Mouse (Mus musculus) right cerebral cortex, postnatal 36 days (tissue): Measurements from ENCODE around the gene Cdk2ap2.

Experiments used
- DNase-seq, 2 experiments: peaks; one replicate each; pipeline ENCODE4 v3.0.0; 2022; ENCODE audit warnings: low spot score in 2 of 2, mixed read lengths in 1 of 2

The Cdk2ap2 gene

DNA sequence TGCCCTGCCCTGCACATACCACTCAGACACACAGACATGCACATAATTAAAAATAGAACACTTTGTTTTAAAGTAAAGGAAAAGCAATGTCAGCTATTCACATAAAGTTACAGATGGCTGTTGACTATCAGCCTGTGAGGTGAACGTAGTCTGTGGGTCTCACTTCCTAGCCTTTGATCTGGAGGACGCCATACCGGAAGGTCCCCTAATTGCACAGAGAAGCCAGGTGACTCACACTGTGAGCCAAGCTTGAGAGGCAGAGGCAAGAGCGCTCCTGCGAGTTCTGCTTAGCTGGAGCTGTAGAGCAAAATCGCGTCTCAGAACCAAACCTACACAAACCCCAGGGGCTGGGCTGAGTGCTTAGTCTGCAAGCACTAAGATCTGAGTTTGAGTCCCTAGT is 3.2 kb upstream of the Cdk2ap2 start:
- no peak for DNase-seq

GRCm38 (mm10) chr19:4094348-4094747 is 2.6 kb upstream of the Cdk2ap2 start:
- DNase-seq, result no peak

DNA sequence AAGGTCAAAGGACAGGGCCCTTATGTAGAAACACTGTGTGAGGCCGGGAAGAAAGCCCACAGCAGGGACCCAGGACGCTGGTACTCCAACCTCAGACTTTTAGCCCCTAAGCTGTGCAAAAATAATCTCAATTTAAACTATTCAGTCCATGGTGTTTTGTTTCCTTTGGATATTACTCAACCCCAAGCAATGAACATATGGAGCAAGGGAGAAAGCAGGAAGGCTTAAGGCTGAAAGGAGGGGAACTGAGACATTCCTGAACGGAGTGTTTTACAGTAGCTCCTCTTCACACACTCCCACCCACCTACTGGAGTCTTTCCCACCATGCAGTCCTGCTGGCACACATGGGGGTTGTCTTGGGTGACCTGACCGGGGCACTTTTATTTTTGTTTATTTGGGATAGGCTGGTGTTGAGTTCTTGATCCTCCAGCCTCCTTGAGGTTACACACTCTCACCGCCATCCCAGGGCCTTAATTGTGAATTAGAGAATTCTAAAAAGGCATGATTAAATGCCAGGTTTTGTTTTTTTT is 2.1 kb upstream of the Cdk2ap2 start:
- no peak for DNase-seq

- DNase-seq, result no peak
Observed at GRCm38 (mm10) chr19:4095802-4096201, 1.2 kb upstream of the Cdk2ap2 start.

DNA sequence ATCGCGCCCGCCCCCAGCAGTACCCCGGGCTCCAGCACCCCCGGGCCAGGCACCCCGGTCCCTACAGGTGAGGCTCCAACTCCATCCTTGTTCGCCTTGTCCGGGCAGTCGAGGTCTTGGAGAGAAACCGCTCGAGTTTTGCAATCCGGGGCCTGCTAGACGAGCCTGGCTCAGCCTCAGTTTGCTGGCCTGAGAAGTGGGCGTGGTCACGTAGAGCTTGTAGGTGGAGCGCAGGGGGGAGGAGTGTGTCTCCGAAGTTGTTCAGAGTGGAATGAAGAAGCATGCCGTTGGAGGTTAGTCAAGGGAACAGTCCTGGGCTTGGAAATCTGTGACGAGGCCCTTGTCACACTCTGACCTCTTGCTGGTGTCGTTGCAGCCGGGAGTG is 451 bp downstream of the Cdk2ap2 start:
- peak; percentile 61 to 67 for DNase-seq

DNA sequence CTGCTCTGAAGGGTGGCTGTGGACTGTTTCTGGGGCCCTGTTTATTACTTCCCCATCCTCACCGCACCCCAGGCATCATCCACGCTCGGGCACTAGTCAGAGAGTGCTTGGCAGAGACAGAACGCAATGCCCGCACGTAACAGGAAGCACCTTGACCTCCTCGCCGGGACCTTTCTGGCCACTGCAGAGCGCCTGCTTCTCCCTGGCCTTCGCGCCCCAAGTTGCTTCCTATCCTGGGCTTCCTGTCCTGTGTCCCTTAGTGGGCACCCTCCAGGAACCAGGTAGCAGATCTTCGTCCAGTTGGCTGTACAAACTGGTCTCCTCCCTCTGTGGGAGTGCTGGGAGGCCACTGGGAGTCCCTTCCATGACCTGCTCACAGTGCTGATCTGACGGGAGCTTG is 1.4 kb downstream of the Cdk2ap2 start:
- DNase-seq, result no peak

DNA sequence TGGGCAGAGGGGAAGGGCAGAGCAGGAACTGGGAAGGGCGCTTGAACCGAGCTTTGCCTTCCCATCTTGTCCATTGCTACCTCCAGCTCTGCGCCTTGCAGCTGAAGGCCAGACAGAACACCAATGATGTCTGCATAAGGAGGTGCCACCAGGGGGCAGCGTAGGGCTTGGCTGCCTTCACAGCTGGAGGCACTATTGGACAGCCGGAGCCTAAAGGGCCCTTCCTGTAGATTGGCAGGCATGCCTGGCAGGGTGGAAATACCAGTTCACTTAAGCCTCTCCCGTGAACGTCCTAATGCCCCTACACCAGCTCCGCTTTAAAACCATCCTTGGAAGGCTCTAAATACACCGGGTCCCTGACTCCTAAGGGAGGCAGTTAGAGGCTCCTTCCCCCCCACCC is 2.1 kb downstream of the Cdk2ap2 start:
- DNase-seq, result peak; percentile 80 to 87

GRCm38 (mm10) chr19:4099837-4100717 is 3.1 kb downstream of the Cdk2ap2 start, which contains the start of gene Pitpnm1:
Pitpnm1 (plus strand) TSS chr19:4099998.
- no peak for DNase-seq

- DNase-seq, result peak; percentile 66 to 68
Observed at GRCm38 (mm10) chr19:4100718-4101261, 3.8 kb downstream of the Cdk2ap2 start.

DNA sequence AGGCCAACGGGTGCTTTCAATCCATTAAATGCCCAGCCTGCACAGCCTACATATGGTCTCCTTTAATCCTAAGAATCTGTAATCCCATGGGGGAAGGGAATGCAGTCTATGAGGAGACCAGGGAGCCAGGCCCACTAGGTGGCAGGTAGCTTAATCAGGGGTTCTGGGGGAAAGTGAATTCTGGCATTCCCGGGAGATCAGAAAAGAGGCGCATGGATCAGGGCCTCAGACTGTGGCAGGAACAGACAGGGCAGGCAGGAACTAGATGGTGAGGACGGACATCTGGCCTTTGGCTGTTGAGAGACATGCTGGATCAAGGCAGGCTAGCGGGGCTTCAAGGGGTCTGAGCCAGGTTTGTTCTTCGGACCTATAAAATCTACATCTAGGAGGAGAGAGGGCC is 4.5 kb downstream of the Cdk2ap2 start:
- DNase-seq, result no peak

DNA sequence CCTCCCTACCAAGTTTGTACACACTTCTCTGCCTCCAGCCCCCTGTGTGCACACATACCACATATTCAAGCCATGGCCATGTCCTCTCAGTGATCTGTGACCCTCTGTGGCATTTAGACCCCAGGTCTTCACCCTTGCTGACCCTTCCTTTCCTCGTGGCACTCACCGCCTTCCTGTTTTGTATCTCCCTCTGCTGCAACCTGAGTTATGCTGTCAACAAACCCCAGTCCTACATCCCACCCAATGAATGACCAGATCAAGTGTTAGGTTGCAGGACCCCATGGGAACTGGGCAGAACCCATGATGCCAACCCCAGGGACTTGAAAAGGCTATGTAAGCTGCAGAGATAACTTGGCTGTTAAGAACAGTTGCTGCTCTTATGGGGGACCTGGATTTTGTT is 5.1 kb downstream of the Cdk2ap2 start:
- DNase-seq, result no peak

- DNase-seq, result no peak
Observed at GRCm38 (mm10) chr19:4102626-4103025, 5.6 kb downstream of the Cdk2ap2 start.

DNA sequence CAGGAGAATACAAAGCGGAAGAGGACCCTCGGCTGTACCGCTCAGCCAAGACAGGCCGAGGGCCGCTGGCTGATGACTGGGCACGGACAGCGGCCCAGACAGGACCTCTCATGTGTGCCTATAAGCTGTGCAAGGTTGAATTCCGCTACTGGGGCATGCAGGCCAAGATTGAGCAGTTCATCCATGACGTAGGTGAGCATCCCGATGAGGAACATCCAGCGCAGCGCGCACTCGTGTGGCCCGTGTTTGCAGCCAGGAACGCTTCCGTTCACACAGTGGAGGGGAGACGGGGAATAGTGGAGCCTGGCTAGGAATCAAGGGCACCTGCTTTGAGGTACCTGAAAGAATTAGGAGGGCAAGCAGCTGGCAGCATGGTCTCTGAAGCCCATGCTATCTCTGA is 6.3 kb downstream of the Cdk2ap2 start:
- DNase-seq, result no peak

GRCm38 (mm10) chr19:4103792-4104191 is 6.8 kb downstream of the Cdk2ap2 start:
- no peak for DNase-seq

- DNase-seq, result no peak
Observed at GRCm38 (mm10) chr19:4104675-4105194, 7.8 kb downstream of the Cdk2ap2 start.

DNA sequence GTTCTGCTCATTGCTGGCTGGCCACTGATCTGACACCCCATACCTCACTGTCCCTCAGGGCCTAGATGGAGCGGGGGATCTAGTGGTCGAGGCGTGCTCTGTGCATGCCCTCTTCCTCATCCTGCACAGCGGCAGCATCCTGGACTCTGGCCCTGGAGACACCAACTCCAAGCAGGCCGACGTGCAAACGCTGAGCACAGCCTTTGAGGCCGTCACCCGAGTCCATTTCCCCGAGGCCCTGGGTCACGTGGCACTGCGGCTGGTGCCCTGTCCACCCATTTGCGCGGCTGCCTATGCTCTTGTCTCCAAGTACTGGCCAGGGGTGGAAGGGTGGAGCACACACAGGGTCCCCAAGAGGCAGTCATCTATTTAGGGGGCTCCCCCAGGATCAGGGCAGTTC is 9.7 kb downstream of the Cdk2ap2 start:
- DNase-seq, result no peak

GRCm38 (mm10) chr19:4108535-4108934 is 11.6 kb downstream of the Cdk2ap2 start:
- DNase-seq, result no peak

GRCm38 (mm10) chr19:4112063-4112960 is 15.3 kb downstream of the Cdk2ap2 start:
- DNase-seq, result no peak

DNA sequence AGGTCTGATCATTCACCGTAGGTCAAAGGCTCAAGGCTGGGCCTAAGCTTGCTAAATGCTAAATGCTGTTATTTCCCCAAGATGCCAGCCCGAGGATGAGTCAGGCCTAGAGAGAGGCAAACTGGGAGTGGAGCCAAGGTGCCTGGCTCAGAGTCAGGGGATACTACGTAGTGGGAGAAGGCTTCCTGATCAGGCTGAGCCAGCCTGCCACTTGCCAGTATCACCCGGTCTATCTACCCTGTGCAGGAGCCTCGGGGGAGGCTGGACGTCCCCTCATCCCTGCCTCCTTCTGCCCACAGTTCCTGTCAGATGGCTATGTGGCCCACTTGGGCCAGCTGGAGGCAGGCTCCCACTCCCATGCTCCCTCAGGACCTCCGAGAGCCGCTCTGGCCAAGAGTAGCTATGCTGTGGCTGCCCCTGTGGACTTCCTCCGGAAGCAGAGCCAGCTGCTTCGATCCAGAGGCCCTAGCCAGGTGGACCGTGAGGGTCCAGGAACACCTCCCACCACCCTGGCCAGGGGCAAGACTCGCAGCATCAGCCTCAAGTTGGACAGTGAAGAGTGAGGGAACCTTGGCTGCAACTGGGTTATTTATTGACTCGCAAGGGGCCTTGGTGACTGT is 16.3 kb downstream of the Cdk2ap2 start:
- DNase-seq, result peak; percentile 61

DNA sequence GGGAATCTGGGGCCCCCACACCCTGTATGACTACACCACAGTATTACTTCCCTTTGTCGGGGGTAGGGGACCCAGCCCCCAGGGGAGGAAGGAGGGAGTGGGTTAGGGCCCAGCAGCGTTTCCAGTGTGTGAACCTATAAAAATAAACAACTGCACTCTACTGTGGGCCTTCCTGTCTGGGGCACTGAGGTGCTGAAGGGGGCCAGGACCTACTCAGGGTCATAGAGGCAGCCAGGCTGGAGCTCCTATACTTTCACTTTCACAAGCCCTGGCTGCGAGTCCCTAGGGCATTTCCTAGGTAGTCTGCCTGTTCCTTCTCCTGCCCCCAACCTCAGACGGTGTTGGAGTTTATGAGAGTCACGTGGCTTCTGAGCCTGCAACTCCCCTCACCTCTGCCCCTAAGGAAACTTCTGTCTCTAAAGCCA is 16.8 kb downstream of the Cdk2ap2 start:
- no peak for DNase-seq

DNA sequence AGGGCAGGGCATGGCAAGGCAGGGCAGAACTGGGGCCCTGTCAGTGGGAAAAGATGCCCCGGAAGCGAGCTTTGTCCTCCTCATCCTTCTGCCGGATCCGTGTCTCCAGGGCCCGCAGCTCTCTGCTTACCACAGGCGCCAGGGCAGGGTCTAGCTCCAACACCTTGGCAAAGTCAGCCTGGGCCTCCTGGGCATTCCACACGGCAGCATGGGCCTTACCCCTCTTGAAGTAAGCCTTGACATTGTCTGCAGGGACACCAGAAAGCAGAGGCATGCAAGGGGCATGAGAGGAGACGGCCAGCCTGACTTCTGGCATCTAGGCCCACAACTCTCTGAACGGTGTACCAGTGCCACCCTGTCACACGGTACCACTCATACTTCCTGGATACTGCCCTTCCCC is 17.6 kb downstream of the Cdk2ap2 start:
- DNase-seq, result no peak
